Mouse (Mus musculus): Measurements from ENCODE around the gene Klf9.

GRCm38 (mm10) chr19:23144031-23144430 is 3.0 kb downstream of the Klf9 start:
- TF ChIP-seq CTCF (IDR thresholded peaks at IDR 0.05; ENCODE audit: low read depth) (no peak), EP300 (IDR thresholded peaks at IDR 0.05; ENCODE audit: low read depth) (no peak)
